Mouse (Mus musculus): ENCODE data around the gene Myl10.
"Not testable (repeated sequence)": the region's sequence is repeated elsewhere in the genome, so short reads cannot be mapped to it uniquely, and the experiment has no call there.

The Myl10 gene

DNA sequence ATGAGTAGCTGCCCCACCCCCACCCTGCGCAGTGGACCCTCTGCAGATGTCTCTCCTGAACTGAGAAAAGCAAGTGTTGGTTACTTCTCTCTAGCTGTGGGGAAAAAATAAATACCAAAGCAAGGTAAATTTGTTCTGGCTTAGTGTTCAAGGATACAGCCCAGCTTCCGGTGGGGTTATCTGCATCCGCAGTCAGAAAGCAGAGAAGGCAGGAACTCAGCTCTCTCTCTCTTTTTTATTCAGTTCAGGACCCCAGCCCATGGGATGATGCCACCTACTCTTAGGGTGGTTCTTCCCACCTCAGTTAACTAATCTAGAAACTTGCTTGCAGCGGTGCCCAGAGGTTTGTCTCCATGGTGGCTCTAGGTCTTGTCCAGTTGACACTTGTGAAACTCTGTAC is at the start of gene Myl10:
Gene Myl10 (plus strand): TSS at position 363 of the 400 bp plus-strand sequence.
- in situ Hi-C loops (cut with MboI, MseI), result no loop called here

DNA sequence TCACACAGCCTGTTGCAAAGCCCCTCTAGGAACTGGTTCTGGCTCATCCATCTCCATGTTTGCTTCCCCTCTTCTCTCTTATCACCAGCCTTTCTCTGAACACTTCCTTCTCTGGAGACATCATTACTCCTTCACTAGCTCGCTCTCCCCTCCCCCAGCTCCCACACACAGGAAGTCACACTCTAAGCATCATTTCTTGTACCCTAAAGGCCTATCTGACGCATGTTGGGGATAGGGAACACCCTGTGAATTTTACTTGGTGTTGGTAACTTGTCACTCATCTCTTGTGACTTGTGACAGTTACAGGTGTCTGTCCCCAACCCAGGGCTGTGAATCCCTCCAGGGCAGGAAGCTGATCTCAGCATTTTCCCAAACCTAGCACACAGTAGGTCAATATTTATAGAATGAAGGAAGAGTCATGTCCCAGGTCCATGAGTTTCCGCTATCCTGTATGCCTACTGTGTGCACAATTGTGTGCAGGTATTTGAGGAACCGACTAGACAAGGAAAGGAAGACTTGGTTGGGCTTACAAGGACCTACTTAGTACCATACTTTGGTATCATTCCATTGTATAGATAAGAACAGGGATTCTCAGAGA is 46.1 kb upstream of the Myl10 start:
- in situ Hi-C loops (cut with MboI, MseI), result no loop called here

DNA sequence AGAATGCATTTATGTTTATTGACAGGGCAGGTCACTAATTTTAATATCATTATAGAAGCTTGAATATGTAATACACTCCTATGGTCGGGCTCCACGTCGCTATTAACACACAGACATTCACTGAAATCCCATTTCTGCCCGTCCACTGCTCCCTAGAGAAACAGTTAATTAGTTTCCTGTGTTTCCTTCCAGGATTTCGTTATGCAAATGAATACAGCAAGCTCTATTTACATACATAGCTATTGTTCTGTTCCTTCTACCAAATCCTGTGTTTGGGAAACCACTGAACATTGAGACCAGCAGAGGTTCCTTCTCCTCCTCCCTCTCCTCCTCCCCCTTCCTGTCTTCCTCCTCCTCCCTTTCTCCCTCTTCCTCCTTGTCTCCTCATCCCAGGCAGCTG is 43.9 kb upstream of the Myl10 start:
- in situ Hi-C loops (cut with MboI, MseI), result no loop called here

DNA sequence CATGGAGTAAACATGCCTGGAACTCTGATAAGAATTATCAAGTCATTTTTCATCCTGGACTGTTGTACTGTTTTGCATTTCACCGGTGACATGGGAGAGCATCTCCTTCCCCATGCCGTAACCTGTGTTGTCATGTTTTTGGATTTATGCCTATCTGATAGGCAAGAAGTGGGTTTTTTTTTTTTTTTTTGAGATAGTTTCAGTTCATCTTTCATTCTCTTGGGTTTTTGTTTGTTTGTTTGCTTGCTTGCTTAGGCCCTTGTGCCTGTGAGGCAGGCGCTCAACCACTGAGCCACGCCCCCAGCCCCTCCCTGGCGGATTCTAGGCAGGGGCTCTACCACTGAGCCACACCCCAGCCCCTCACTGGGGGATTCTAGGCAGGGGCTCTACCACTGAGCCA is 43.3 kb upstream of the Myl10 start:
- in situ Hi-C loops (cut with MboI, MseI), result loop anchor here (10.0 kb wide), 1 partner anchor 365 kb away; no protein-coding TSS in a partner anchor

DNA sequence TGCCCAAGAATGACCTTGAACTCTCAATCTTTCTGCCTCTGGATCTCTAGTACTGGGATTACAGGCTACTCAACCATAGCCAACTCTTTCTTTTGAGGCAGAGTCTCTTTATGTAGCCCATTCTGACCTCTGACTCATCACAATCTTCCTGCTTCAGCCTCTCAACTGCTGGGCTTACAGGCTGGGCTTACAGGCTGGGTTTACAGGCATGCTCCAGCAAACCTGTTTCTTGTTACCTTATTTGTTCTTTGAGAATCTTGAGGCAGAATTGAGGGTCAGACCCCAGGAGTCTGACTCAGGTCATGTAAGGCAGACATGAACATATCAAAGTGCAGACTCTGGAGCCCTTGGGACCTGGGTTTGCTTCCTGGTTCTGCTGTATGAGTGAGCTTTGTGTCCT is 38.5 kb upstream of the Myl10 start:
- in situ Hi-C loops (cut with MboI, MseI), result loop anchor here (10.0 kb wide), 1 partner anchor 370 kb away; no protein-coding TSS in a partner anchor

DNA sequence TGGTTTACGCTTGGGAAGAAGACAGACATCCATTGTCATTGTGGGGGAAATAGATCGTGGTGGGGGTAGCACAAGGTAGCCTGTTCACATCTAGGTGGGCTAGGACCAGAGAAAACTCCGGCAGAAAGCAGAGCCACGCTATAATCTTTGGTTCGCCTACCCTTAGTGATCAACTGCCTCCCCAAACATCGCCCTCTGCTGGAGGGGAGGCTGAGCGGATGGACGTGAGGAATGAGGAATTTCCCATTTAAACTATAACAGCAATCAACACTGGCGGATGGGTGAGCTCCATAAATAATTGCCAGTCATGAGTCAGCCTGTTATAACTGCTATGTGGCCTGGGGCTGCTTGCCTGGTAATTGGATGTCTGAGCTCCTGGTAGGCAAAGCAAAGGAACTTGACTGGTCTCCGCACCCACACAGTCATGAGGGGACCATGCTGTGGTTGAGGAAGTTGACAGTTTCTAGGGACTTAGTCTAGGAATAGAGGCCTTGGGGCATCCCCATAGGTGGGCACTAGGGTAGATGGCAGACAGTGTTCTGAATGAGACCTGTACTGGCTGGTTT is 36.0 kb upstream of the Myl10 start:
- in situ Hi-C loops (cut with MboI, MseI), result loop anchor here (10.0 kb wide), 1 partner anchor 372 kb away; no protein-coding TSS in a partner anchor

DNA sequence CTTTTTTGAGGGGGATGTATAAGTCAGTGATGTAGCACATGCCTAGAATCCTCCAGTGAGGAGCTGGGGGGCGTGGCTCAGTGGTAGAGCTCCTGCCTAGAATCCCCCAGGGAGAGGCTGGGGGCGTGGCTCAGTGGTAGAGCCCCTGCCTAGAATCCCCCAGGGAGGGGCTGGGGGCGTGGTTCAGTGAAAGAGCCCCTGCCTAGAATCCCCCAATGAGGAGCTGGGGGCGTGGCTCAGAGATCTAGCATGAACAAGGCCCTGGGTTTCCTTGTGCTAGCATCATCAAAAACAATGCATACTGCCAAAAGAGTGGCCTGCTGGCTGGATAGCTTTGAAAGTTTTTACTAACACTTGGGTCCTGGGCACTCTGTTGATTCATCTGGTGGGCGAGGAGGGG is 32.2 kb upstream of the Myl10 start:
- in situ Hi-C loops (cut with MboI, MseI), result not testable (repeated sequence)

DNA sequence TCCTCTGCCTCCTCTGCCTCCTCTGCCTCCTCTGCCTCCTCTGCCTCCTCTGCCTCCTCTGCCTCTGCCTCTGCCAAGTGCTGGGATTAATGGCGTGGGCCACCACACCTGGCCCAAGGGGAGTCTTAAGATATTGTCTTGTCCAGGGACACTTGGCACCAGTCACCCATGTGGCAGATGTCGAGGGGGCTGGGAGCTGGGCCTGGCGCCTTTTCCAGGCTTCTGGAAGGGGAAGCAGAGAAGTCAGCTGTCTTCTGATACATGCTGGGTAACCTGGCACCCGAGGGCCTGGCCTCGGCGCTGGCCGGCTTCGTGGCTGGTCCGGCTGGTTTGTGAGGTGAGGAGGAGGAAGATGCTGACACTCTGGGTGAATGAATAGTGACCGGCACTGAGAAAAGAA is 30.7 kb upstream of the Myl10 start:
- in situ Hi-C loops (cut with MboI, MseI), result no loop called here

DNA sequence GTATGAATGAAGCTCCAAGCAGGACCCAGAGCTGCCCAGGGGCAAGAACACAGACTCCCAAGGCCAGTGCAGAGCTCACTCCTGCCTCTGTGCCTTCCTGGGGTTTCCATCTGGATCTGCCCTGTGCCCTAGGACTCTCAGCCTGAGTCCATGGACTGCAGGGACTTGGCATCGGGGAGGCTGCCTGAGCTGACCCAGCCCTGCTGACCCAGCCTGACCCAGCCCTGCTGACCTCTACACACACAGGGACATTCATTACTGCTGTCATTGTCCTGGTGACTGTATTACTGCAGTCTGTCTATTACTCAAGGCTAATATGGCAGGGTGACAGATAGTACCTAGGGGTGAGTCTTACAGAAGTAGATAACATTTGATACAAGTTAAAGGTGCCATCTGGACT is 30.1 kb upstream of the Myl10 start:
- in situ Hi-C loops (cut with MboI, MseI), result no loop called here

DNA sequence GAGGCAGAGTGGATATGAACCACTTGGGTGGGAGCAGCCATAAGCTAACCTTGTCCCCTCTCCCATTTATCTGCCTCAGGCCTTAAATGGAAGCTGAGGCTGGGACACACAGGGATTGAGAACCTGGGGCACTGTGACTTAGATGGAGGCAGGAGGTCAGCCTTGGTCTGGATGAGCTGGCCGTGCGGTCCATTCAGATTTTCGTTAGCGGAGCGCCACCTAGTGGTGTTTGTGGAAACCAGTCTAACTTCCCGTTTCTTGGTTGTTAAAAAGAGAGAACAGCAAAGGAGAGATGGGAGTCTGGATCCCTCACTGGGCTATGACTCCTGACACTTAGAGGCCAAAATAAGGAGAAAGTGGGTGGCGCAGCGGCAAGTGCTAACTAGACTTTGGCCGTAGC is 28.4 kb upstream of the Myl10 start:
- in situ Hi-C loops (cut with MboI, MseI), result no loop called here

DNA sequence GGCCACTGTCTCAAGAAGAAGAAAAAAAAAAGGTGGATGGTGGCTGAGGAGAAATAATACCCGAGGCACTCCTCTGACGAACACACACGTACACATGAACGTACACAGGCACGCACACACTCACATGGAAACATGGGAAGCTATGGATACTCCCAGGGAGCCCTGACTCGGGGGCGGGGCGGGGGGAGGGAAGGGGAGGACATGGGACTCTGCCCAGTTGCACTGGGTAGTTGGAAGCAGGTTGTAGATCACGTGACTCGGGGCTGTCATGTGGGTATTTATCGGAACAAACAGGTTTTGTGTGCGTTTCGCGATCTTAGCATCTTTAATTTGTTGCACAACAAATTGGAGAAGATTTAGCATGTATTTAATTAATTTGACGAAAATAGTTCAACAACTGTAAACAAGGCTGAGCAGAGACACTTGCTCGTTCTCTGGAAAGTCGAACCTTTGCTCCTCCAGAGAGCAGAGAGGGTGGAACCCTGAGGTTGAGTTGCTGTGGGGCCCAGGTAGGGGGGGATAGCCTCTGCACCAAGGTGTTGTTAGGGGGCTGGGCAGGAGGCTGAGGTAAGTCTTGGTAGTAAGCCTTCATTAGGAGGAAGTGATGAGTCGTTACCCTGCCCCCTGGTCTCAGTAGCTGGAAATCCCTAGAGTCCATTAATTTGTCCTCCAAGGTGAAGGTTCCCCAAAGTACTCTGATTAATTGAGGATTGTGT is 16.5 kb upstream of the Myl10 start:
- in situ Hi-C loops (cut with MboI, MseI), result loop anchor here (10.0 kb wide), 1 partner anchor 932 kb away; the partner anchor contains the start of gene Tmem120a

DNA sequence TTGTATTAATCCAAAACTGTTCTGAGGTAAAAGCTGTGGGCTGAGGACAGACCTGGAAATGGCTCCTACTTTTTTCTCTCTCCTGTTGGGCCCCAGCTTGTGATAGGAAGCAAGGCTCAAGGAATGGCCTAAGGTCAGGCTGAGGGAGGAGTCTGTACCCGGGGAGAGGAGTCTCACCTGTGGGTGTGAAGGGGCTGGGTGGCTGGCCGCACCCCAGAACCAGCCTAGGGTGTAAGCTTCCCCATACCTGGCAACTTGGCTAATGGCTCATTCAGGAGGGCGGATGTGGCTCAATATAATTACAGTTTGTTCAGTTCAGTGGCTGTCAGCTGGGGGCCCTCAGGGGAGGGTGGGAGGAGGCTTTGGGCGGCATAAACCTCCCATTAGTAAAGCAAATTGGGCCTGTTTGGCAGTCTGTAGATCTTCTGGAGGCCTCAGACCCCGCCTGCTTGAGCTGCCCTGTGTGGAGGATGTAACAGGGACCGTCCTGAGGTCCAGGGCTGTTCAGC is 14.1 kb upstream of the Myl10 start:
- in situ Hi-C loops (cut with MboI, MseI), result loop anchor here (10.0 kb wide), 1 partner anchor 934 kb away; the partner anchor contains the start of gene Tmem120a

DNA sequence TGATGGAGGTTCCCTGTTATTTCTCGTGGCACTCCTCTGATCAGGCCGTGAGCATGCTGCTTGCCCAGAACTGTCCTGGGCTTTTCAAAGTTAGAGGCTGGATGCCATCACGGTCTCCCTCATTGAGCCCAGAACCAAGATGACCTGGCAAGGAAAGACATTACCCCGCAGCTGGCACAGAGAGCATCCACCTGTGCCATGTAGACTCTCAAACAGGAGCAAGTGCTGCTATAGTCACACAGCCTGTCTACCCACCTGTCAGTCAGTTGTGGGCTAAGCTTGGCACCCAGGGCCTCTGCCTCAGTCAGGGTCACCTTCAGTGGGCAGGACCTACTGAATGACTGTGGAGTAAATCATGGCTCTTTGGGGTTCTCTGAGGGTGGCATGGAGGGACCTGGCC is 6.6 kb upstream of the Myl10 start:
- in situ Hi-C loops (cut with MboI, MseI), result no loop called here

DNA sequence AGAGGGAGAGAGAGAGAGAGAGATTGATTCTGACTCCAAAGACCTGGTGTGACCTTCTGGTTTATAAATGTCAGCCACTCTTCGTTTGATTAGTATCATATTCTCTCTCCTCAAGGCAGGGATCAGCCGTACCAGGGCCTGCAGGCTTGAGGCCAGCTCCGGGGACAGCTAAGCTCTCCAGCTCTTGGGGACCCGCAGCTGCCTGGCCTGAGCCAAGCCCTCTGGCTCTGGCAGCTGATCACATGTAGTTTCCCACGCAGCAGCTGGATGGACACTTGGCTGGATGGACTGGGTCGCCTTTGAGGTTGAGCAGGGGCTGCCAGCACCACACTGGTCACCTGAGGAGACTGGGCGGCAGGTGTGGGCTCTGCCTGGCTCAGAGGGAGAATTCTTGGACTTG is 5.4 kb upstream of the Myl10 start:
- in situ Hi-C loops (cut with MboI, MseI), result no loop called here

DNA sequence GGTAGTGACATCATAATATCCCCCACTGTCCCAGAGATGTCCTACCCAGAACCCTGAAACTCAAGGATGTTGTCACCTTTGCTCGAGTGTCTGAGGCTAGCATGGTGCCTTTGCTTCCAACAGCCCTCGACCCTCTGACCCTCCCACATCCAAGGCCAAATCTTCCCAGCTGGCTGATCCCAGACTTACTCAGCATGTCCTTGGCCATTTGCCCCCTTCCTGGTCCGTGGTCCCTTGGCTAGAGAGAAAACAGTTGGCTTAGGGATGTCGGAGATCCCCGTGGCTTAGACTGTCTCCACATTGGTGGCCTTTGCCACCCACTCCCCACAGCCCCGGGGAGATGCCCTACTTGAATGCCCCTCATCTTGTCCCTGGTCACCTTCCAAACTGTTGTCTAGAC is 4.1 kb upstream of the Myl10 start:
- in situ Hi-C loops (cut with MboI, MseI), result no loop called here

DNA sequence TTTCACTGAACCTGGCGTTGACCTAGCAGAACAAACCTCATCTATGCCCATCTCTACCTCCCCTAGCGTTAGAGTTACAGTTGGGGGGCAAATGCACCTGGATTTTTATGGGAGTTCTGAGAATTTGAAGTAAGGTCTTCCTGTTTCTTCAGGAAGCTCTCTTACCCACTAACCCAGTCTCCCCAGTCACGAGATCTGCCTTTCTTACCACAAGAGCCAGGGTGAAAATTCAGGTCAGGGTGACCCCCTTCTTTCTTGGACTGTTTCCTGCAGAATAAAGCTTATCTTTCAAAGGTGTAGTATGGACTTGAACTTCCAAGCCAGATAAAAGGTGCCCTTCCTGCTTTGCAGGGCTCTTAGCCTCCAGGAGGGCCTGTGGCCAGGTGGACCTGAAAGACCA is 1.8 kb upstream of the Myl10 start:
- in situ Hi-C loops (cut with MboI, MseI), result no loop called here

DNA sequence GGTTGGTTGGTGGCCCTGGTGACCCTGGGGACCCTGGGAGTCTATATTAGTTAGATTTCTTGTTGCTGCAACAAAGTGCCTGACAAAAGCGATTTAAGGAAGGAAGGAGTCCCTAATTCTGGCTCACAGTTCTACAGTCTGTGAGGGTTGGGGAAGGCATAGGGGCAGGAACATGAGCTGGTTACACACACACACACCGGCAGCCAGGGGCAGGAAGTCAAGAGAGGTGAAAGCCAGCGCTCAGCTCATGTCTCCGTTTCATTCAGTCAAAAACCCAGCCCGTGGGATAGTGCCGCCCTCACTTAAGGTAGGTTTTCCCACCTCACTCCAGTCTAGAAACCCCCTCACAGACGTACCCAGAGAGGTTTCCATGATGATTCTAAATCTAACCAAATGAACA is 472 bp downstream of the Myl10 start:
- in situ Hi-C loops (cut with MboI, MseI), result no loop called here

DNA sequence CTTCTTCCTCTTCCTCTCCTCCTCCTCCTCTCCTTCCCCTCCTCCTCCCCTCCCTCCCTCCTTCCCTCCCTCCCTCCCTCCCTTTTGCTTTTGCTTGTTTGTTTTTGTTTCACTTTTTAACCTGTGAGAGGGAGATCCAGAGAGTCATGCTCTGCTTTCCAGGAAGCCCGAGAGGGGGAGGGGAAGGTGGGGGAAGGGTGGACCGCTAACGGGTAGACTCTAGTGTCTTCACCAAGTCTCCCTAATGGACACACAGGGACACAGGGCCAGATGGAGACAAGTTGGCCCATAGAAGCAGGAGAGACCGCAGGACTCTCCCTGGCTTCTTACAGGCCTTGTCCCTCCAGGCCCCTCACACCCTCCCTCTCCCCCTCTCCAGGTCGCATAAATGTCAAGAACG is 2.0 kb downstream of the Myl10 start:
- in situ Hi-C loops (cut with MboI, MseI), result no loop called here

DNA sequence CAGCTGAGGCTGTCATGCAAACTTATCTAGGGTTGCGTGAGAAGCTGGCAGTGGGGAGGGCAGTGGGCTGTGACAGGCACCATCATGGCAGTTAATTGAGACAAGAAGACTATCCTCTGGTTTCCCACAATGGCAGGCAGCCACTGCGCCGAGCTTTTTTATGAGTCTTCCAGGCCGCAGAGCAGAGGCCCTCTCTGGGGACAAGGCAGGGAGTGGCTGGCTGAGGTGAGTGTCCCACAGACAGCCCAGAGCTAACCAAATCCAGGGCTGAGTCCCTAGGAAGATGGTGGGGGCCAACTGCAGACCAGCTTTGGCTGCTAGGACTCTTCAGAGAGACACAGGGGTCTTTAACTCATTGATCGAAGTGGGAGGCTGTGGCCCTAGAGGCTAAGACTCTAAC is 3.6 kb downstream of the Myl10 start:
- in situ Hi-C loops (cut with MboI, MseI), result no loop called here

DNA sequence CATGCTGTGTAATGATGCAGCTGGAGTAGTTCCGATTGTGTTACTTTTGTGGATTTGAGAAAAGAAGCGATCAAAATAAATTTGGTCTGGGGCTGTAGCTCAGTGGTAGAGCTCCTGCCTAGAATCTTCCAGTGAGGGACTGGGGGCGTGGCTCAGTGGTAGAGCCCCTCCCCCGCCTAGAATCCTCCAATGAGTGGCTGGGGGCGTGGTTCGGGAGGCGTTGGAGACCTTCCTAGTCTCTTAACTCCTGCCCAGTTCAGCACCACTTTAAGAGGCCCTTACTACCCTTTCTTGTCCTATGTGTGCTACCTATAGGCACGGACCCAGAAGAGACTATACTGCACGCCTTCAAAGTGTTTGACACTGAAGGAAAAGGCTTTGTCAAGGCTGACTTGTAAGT is 4.7 kb downstream of the Myl10 start:
- in situ Hi-C loops (cut with MboI, MseI), result no loop called here

DNA sequence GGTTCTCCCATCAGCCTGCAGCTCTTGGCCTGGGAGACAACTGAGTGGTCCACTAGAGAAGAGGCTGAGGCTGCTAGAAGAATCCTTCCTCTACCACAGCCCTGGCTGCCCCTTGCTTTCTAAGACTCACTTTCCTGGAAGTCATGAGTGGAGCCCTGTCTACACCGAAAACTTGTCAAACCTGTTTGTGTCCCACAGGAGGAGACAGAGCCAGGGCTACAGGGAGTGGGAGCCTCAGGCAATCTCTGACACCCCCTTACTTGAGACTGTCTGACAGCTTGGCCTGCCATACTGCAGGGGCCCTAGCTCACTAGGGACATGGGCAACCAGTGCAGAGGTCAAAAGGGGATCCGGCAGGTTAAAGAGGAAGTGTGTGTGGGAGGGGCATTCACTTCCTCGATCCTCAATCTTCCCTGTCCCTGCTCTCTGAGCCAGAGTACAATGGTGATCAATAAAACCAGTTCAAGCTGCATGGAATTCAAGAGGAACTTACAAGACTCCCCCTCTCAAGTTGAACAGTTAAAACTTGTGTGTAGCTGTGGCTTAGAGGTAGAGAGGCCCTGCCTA is 9.3 kb downstream of the Myl10 start:
- in situ Hi-C loops (cut with MboI, MseI), result no loop called here

DNA sequence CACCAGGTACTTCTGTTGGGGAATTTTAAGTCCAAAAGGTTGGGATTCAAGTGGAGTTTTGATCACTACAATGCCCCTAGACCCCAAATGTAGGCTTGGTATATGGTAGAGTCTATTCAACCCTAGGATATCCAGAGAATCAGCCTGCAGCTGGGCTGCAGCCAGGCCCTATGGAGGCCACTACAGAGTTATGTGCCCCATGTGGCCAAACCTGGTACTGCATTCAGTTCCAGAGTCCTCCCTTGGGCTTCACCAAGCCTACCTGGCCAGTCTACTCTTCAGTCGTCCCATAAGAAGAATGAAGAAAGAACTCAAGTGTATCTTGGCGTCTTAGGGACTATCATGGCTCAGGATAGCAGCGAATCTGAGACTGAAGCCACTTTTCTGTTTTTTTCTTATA is 10.8 kb downstream of the Myl10 start:
- in situ Hi-C loops (cut with MboI, MseI), result no loop called here

DNA sequence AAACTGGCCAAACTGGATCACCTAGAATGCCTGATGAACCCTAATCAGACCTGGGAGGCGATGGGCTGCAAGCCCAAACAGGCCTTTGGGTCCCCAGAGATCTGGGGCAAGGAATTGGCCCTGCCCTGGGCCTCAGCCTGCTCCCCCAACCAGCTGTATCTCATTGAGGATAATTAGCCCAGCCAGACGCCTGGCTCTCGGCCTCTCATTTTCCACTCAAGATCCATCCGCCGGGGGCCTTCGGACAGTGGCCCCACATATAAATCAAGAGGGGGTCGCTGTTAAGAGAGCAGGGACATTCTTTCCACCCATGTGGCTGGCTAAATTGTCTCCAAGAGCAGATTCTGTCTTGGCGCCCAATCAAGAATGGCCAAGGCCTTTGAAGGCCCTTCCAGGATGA is 11.2 kb downstream of the Myl10 start:
- in situ Hi-C loops (cut with MboI, MseI), result no loop called here

All from T-helper 2 cell (primary cell).